Mouse (Mus musculus): ENCODE measurements at regions not wholly inside any gene's neighbourhood (a gene's known extent, or its start where the extent isn't known, plus 50 kb on each side); places are given as distances from the start of the nearest gene placed in this dataset.

- TF ChIP-seq CTCF (IDR thresholded peaks at IDR 0.05; ENCODE audit: control insufficient read depth, insufficient read depth, low read length) (no peak), POLR2A (IDR thresholded peaks at IDR 0.05; ENCODE audit: borderline replicate concordance, control insufficient read depth, low read depth, low read length) (no peak)
Measured at GRCm38 (mm10) chr8:103577147-103577546, 524.3 kb upstream of the Cdh5 start.

Measured in bone marrow, adult 2 months (tissue).